Mouse (Mus musculus) ES-E14 (cell line): ENCODE results near the gene Vps16.

Experiments
- MAFK ChIP-seq: IDR thresholded peaks from 2 replicates; pipeline ENCODE4 v1.6.1; 2014; ENCODE audit warnings: mild to moderate bottlenecking, low read depth, low read length, inconsistent platforms; ENCODE audit not compliant: insufficient read depth
- ZC3H11A ChIP-seq: IDR thresholded peaks from 2 replicates; pipeline ENCODE4 v1.6.1; 2012; ENCODE audit warnings: low read depth, mild to moderate bottlenecking, inconsistent platforms, low read length, borderline replicate concordance

DNA sequence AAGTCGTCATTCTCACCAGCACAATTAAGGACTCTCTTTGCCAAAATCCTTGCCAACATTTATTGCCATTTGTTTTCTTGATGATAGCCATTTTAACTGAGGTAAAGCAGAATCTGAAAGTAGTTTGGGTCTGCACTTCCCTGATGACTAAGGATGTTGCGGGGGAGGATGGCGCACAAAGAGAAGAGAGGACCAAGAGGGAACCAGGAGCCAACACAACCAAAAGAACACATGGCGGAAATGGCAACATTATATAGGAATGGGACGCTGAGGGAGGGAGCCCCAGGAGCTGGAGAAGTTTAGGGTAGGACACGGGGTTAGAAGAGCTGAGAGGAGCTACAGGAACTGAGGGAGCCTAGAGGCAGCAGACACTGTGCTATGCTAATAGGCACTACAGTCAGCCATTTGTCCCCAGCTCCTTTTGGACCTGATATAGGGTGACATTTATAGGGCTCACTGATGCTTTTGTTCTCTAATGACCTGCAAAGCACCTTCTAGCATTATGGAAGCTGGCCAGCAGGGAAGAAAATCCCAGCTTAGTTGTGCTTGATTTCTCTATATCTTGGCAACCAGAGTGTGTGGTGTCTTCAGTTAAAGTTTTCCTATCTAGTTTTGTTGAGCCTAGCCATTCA is 52.6 kb downstream of the Vps16 start:
- TF ChIP-seq MAFK (no peak), ZC3H11A (no peak)
